Mouse (Mus musculus) right cerebral cortex, postnatal 36 days (tissue): ENCODE data around the gene Adrb1.
A peak's percentile ranks its signal among the peaks of the same experiment; 100 is the strongest.
"Not testable (repeated sequence)": the region's sequence is repeated elsewhere in the genome, so short reads cannot be mapped to it uniquely, and the experiment has no call there.

Source experiments
- DNase-seq, 2 experiments: peaks; one replicate each; pipeline ENCODE4 v3.0.0; 2022; ENCODE audit warnings: low spot score in 2 of 2, mixed read lengths in 1 of 2

Gene Adrb1

DNA sequence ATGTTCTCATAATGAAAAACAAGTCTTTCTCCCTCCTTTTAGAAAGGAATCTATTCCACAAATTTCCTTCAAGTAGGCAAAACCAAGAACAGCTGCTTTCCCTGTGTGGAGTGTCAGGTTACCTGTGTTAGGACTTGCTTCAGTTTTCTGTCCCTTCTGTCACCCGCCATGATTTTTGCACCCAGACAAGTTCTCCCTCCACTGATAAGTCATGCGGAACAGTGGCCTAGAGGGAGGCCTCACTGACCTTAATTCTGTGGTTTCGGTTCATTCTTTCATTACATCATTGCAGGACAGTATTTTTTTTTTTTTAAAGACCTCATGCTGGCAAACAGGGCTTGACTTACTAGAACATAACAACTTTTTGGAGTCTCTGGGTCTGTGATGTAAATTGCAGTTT lies 27.3 kb downstream of the Adrb1 start:
- no peak for DNase-seq

DNA sequence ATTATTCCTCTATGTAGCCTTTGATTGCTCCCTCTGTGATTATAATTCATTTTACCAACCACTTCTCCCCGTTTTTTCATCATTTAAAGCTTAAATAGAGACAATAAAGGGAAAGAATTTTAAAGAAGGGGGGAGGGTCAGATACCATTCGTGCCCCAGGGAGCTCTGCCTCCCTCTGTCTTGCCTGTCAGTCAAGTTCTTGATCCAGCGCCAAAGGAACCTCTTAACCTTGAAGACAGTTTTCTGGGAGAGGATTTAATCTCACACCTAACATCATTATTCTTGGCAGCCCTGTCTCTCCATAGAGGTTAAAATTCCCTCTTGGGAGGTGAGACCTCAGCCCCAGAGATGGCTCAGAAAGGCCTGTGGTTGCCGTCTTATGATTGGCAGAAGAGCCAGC lies 28.7 kb downstream of the Adrb1 start:
- no peak for DNase-seq

DNA sequence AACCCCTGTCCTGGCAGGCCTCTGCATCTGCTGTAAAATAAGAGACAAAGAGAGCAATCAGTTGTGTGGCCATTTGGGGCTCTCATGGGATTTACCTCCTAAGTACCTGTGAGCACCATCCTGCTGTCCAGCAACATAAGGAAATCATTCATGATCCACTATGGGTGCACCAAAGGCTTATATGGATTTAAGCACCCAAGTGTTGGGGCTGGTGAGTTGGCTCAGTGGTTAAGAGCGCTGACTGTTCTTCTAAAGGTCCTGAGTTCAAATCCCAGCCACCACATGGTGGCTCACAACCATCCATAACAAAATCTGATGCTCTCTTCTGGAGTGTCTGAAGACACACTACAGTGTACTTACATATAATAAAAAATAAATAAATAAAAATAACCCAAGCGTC lies 32.5 kb downstream of the Adrb1 start:
- not testable (repeated sequence) for DNase-seq

DNA sequence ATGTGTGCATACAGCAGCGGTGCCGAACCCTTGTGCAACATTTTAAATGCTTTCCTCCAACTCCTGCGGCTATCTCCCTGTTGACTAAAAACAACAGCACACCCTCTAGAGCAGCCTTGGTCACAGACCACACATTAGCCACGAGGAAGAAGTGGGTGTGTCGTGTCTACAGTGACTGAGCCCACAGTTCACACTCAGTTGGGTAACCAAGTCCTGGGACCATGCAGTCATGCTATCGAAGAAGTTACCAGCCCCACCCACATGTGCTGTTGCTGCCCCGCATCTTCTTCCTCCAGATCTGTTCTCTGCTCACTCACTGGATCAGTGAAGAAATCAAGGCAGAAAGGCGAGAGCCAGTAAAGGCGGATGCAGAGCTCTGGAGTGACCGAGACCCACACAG lies 34.4 kb downstream of the Adrb1 start:
- no peak for DNase-seq

DNA sequence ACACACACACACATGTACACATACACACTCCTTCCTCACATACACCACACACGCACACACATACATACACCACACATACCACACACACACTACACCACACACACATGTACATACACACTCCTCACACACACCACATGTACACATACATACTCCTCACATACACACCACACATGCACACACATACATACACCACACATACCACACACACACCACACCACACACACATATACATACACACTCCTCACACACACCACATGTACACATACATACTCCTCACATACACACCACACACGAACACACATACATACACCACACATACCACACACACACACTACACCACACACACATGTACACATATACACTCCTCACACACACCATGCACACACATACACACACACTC lies 36.3 kb downstream of the Adrb1 start:
- no peak for DNase-seq

DNA sequence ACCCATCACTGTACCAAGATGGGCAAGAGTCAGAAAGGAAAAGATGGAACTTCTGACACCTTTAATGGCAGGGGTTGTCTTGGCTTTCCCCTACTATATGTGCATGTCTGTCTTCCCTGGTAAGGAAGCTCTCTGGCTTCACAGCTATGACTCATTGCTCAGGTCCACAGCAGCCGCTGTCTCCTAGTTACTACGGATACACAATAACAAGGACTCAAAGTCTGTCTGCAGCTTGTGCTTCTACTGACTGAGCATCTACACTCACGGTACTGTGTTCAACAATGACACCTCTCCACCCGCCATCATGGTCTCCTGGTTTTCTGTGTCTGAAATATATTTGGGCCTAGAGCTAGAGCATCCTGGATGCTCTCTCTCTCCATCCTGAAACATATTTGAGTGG lies 37.7 kb downstream of the Adrb1 start:
- no peak for DNase-seq

DNA sequence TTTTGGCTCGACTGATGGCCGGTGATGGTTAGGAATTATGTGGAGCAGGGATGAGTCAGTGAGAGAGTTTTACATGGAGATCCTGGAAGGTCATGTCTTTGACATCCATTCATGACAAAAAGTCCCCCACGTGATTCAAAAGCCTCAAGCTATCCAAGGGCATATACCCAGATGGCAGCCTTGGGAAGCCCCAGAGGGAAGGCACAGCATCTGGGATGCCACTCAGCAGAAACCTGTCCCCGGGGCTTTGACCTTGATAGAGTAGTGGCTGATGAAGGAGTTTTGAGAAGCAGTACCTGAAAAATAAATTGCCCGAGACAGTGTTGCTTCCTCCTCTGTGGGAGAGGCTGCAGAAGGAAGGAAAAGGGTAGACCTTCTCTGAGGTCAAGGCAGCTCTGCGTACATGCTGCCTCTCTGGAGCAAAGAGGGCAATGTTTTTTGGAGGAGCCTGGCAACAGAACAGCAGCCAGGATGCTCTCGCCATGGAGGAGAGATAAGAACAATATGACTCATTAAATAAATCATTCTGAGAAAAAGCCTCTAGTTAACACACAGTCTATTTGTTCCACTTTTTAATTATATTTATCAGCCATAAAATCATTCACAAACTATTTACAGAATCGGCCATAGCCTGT lies 38.4 kb downstream of the Adrb1 start:
- DNase-seq, result no peak

DNA sequence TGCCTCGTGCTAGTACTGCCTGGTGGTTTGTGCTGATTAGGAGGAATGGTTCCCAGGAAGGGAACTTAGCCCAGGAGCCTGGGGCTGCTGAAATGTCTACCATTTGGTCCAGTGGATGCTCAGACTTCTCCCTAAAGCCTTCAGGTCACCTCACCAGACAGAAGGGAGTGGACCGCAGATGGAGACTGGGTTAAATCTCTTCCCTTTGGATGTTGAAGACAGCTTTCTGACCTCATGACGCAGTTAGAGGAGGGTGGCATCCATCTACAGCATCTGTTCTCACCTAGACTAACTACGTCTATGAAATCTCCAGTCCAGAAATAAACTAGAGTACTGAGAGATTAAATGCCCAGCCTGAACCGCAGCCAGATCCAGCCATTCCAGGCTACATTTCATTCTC lies 39.1 kb downstream of the Adrb1 start:
- DNase-seq, result no peak

DNA sequence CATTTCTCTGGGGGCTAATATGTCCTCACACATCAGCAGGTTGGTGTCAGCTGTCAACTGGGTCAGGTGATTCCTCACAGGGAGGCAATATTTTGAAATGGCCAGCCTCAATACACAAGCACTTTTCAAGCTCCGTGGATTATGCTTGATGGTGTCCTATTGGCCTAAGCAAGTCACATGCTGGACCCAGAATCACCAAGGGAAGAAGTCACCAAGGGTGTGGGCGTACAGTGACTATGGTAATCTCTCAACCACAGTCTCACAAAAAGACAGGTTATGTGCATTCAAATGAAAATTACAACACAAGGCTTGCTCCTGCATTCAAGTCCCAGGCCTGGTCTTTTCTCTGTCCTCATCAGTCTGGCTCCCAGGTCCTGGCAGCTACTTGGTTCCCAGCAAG lies 39.7 kb downstream of the Adrb1 start:
- no peak for DNase-seq

DNA sequence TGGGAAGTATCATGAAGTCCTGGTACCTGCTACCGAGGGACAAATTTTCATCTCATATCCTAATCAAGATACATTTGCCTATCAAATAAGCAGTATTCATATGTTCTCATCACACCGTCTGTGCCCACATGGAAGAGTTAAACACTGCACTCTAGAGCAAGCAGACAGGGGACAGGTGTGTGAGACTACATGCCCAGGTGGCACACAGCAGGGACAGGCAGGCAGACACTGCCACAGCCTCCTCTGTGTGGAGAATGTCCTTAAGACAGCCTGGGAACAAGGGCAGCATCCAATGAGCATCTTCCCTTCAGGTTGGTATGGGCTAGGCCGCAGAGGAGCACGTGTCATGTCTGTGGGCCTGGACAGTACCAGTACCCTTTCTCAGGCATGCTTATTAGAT lies 40.7 kb downstream of the Adrb1 start:
- DNase-seq, result no peak

DNA sequence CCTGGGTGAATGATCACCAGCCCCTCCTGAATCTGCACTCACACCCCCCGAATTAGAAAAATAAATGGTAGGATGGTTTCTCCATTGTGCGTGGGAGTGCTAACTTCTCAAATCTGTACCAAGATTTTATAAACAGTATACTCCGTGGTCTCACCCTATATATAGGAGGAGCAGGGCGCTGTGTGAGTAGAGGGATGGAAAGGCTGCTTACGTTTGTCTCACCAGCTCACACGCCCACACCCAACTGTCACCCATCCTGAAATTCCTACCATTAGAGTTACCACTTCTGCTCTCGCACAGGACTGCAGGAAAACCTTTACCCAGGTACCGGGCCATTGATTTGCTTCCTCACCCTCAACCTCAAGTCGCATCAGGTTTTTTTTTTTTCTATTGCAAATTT lies 47.0 kb downstream of the Adrb1 start:
- peak; percentile 47 to 82 for DNase-seq

DNA sequence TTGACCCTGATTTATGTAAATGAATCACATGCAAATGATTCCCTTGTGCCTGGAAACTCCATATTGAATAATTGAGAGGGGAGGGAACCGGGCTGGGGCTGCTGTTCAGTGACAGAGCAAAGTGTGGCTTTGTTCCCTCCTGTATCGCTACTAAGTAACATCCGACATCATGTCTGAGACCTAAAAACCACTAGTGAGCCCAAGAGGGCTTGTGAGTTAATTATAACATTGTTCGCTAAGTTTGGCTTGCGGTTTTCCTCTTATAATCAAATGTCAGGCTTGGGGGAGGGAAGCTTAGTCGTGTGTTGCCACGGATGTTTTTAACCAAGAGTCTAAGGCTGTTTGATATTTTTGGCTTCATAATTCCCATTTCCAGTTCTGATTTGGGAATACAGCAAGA lies 50.2 kb downstream of the Adrb1 start:
- no peak for DNase-seq

DNA sequence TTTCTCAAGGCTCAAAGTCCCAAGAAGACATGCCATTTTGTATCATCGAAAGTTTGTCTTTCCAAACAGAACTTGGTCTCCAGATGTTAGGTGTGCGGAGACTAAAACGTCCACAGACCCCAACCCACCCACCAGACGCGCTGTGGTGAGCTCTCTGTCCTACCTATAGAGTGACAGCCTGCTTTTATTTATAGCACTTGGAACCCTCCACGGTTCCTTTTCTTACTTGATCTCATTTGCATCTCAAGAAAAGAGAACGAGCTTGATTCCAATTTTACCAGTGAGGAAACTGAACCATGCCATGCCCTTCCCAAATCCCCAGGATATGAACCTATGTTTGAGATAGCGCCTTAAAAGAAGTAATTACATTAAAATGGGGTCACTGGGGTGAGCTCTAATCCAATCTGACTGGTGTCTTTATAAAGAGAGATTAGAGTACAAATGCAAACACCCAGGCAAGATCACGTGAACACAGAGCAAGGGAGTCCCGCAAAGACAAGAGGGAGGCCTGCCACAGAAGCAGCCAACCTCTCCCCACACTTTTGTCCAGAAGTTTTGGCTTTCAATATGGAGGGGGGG lies 51.5 kb downstream of the Adrb1 start:
- DNase-seq, result no peak

DNA sequence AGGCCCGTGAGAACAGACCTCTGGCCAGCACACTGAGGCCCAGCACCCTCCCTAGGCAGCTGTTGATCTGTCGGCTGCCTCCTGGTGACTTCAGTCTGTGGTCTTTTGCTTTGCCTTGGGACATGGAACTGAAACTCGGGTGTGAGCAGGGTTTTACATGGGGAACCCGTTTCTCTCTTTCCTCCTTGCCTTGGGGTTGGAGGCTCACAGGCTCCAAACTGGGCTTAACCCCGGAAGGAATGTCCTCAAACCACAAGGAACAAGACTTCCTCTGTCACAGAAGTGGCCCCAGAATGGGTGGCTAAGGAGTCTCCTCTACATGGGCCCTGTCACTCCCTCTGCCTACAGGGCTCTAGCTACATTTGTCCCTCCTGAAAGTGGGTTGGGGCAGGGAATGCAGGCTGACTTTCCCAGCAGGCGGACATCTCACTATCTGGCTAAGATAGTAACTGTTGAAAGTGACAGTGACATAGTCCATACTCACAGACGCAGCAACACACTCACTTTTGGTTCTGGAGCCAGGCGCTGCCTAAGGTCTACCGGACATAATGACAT lies 52.5 kb downstream of the Adrb1 start:
- no peak for DNase-seq

DNA sequence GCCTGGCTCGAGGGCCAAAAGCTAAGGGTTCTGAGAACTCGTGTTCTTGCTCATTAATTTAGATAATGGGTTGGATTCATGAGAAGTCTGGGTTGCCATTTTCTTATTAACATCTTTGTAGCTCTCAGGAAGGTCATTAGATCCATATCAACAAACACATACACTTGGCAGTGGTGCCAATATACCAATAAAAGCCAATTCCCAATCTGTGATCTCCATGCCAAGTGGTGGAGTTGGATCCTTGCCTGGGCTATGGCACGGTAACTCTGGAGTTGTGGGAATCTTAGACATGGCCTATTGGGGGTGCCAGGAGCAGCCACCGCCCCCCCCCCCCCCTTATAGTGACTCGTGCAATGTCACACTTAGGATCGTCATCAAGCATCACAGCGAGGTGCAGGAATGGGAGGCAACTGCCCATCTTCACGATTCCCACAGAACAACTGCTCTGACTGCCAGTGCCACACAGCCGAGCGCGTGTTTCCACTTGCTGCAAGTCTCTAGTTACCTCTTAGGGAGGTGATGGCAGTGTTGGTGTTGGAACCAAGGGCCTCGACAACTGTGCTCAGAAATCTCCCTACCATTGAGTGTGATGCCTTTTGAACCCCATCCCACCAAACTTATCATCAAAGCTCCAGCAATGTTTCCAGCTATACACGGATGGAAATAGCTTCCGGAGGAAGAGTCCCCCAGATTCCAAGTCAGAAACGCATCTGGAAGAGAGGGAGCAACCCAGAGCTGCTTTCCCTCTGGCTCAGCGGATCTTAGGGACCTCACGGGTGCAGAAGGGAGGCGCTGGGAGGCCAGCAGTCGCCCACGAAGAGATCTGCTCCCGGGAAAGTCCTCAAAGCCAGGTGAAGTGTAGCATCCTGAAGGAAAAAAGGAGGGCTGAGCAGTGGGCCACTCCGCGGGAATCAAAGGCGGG lies 53.2 kb downstream of the Adrb1 start:
- no peak for DNase-seq

DNA sequence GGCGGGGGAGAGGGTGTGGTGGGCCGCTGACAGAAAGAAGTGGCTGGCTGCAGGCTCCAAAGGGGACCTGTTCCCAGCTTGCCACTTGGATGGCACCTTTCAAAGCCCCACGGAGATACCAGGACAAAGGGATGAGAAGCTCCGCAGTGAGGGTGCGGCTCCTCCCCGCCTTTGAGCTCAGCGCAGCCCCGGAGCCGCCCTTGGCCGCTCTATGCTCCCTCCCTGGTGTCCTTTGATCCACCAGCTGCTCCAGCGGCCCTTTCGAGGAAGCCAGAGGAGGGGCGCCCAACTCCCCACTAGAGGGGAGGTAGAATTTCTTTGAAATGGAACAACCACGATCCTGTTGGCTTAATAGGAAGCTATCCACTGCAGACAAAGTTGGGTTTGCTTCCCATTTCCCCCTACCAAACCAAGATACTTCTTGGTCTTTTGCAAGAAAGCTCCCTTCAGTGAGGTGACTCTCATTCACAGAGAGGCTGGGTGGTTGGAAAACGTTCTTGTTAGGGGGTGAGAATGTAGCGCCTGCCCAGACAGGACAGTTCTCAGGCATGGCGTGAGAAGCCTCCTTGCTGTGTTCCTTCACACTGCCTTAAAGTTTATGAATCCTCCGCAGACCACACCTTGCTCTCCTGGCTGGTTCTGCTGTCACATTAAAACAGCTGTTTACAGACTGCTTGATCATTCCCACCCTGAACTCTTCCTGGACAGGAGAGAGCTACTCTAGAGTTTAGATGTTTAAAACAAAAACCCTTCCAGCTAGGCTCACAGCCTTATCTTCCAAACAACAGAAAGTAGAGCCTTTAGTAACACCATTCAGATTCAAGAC lies 54.1 kb downstream of the Adrb1 start:
- DNase-seq, result no peak

DNA sequence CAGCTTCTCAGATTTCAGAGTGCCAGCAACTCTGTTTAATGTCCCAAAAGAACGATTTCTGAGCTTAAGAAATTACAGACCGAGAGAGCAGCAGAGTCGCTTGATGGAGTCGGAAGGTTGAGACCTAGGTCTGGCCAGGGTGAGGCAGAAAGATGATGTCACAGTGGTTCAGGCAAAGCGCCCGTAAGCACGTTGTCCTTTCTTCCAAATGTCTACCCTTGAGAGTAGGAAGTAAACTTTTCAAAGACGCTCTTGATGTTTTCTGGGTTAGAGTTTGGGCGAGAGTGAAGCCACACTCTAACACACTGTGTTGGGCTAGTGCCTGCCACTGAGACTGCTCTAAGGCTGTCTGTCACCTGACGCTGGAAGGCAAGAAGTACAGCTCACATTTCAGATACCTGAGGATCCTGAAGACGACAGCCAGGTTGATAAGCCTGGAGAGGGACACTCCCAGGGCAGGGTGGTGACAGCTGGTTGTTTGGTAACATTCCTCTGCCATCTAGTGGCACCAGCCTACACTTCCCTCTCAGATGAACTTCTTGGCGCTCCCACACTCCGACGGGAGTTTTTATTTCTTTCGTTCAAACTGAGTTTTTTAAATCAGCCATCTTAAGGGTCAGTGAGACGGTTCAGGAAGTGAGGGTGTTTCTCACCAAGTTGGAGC lies 54.9 kb downstream of the Adrb1 start:
- DNase-seq, result peak in 1 of 2 experiments; percentile 28

DNA sequence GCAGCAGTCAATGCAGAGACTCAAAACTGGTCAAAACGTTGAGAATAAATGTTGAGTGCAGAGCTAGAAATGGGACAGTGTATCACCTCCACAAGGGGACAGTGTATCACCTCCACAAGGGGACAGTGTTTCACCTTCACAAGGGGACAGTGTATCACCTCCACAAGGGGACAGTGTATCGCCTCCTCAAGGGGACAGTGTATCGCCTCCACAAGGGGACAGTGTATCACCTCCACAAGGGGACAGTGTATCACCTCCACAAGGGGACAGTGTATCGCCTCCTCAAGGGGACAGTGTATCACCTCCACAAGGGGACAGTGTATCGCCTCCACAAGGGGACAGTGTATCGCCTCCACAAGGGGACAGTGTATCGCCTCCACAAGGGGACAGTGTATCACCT lies 56.5 kb downstream of the Adrb1 start:
- DNase-seq, result not testable (repeated sequence)
